Mouse (Mus musculus): ENCODE data around the gene Gm49337.

Gene Gm49337

GRCm38 (mm10) chr4:116300878-116301355 lies 127.7 kb downstream of the Gm49337 start:
- intact Hi-C loops (cut with DNase I): no loop called here

- intact Hi-C loops (cut with DNase I): no loop called here
Measured at GRCm38 (mm10) chr4:116304551-116304950, 131.4 kb downstream of the Gm49337 start.

DNA sequence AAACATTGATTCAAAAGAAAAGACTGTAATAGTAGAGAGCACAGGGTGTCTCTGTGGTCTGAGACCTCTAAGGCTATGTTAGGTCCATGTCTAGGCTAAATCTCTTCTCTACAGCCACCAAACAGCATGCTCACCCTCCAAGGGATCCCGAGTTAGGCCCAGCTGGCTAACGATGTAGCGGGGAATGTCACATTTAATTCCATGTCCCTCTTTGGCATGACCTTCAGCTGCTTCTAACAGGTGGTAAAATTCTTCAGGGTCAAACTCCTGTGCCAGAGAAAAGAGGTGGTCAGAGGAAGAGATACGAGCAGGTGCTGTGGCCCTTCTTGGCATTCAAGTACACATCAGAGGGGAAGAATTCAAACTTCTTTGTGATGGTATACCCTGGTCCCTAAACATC lies 144.4 kb downstream of the Gm49337 start:
- intact Hi-C loops (cut with DNase I): no loop called here

DNA sequence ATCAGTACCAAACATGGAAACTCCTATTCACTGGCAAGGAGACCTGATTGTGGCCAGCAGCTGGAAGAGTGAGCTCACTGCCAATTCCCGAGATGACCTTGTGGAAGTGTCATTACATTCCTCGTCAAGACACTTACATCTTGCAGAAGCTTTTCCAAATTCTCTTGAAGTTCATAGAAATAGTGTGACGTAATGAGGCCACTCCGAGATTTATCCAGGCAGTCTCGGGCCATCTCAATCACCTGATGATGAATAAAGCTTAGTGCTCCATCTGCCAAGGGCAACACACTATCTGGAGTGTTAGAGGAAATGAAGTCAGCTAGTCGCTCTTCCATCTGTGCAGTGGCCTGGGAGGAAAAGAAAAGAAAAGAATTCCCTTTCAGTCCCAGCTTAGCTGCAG lies 148.9 kb downstream of the Gm49337 start:
- intact Hi-C loops (cut with DNase I): no loop called here

- intact Hi-C loops (cut with DNase I): no loop called here
Measured at GRCm38 (mm10) chr4:116329256-116329655, 156.1 kb downstream of the Gm49337 start.

DNA sequence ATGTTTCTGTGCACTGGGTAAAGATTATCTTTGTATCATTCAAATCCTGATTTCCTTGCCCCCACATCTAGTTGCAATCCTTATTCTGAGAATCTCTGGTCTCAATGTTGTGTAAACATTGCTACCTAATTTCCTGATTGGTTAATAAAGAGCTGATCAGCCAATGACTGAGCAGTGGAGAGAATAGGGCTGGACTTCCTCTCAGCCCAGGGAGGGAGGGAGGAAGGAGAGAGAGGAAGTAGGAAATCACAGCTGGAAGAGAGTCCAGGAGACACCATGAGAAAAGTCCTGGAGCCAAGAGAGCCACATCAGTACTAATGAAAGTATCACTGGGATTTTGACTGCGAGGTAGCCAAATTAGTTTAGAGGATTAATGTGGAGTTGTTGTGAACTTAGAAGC lies 163.1 kb downstream of the Gm49337 start:
- intact Hi-C loops (cut with DNase I): no loop called here

- intact Hi-C loops (cut with DNase I): loop anchor here (5.0 to 10.0 kb wide), 2 partner anchors 105 to 183 kb away; no protein-coding TSS in a partner anchor
Measured at GRCm38 (mm10) chr4:116342119-116342518, 168.9 kb downstream of the Gm49337 start.

All from adrenal gland (tissue).